Mouse (Mus musculus) heart, adult 2 months (tissue): ENCODE measurements at regions not wholly inside any gene's neighbourhood (a gene's known extent, or its start where the extent isn't known, plus 50 kb on each side); places are given as distances from the start of the nearest gene placed in this dataset.

Experiments used
- DNase-seq, 2 experiments: peaks; one replicate each; pipeline ENCODE4 v3.0.0; 2021
- H3K27ac ChIP-seq: fragments of 200-600 bp; 2 replicates; pipeline ENCODE4 v1.8.1; 2022
- H3K27me3 ChIP-seq: fragments of 200-500 bp; 2 replicates; pipeline ENCODE4 v1.6.1; 2012; ENCODE audit warnings: mild to moderate bottlenecking, low read length, inconsistent platforms, mixed read lengths; ENCODE audit not compliant: control insufficient read depth, insufficient read depth
- H3K36me3 ChIP-seq: fragments of 200-500 bp; 2 replicates; pipeline ENCODE4 v1.6.1; 2012; ENCODE audit warnings: low read length, inconsistent platforms; ENCODE audit not compliant: control insufficient read depth, insufficient read depth
- H3K4me1 ChIP-seq: fragments of 200-500 bp; 2 replicates; pipeline ENCODE4 v1.6.1; 2011; ENCODE audit warnings: low read length; ENCODE audit not compliant: control insufficient read depth, insufficient read depth
- H3K4me3 ChIP-seq: fragments of 200-600 bp; 2 replicates; pipeline ENCODE4 v1.8.1; 2022
- H3K79me2 ChIP-seq: fragments of 200-500 bp; replicated peaks from 2 replicates; pipeline ENCODE4 v1.6.1; 2012; ENCODE audit warnings: mild to moderate bottlenecking, inconsistent platforms, low read length, moderate library complexity, mixed read lengths; ENCODE audit not compliant: control insufficient read depth, insufficient read depth
- H3K9ac ChIP-seq: fragments of 200-500 bp; 2 replicates; pipeline ENCODE4 v1.6.1; 2012; ENCODE audit warnings: low read depth, mild to moderate bottlenecking, control low read depth, inconsistent platforms, low read length, mixed read lengths
- CTCF ChIP-seq: fragments of 200-600 bp; IDR thresholded peaks from 2 replicates; pipeline ENCODE4 v1.8.1; 2022; ENCODE audit warnings: antibody characterized with exemption, mild to moderate bottlenecking, moderate library complexity
- EP300 ChIP-seq: fragments of 200-500 bp; IDR thresholded peaks from 2 replicates; pipeline ENCODE4 v1.6.1; 2011; ENCODE audit warnings: low read depth, low read length, control low read depth; ENCODE audit not compliant: insufficient read depth
- POLR2A ChIP-seq: fragments of 200-500 bp; IDR thresholded peaks from 2 replicates; pipeline ENCODE4 v1.6.1; 2011; ENCODE audit warnings: mild to moderate bottlenecking, low read depth, low read length, control low read depth; ENCODE audit not compliant: insufficient read depth
- WGBS: fragments of 180-500 bp; shearing (Covaris S2); methylation state at CpG from one replicate; pipeline ENCODE4 v1.1.7; 2018; 5-methylcytosine and 5-hydroxymethylcytosine counted together
- intact Hi-C: fragments of 180-260 bp; cut with DNase I; formaldehyde crosslinking; loops from one replicate; pipeline ENCODE4 v1.15.1; 2025

GRCm38 (mm10) chr4:40064457-40064836 lies 78.4 kb upstream of the Aco1 start:
- H3K79me2 ChIP-seq = no peaks in the 10 kb centered on the region
- no peak overlapping the region for H3K9ac ChIP-seq
- H3K36me3 ChIP-seq = no peaks in the 10 kb centered on the region
- H3K27me3 ChIP-seq = no peaks in the 10 kb centered on the region
- H3K4me1 ChIP-seq = no peaks in the 10 kb centered on the region
- 84% methylated on average over 9 of the region's 9 CpGs for WGBS
- H3K27ac ChIP-seq = no peak overlapping the region
- no peak for DNase-seq
- intact Hi-C loops = no loop called here
- TF ChIP-seq CTCF (no peak), EP300 (no peak), POLR2A (no peak)
- no peak overlapping the region for H3K4me3 ChIP-seq

- H3K9ac ChIP-seq = no peak overlapping the region
- 58% methylated on average over 4 of the region's 4 CpGs for WGBS
- DNase-seq = no peak
- no peaks in the 10 kb centered on the region for H3K27me3 ChIP-seq
- no peak overlapping the region for H3K4me3 ChIP-seq
- intact Hi-C loops = no loop called here
- no peak overlapping the region for H3K27ac ChIP-seq
- TF ChIP-seq CTCF (no peak), EP300 (no peak), POLR2A (no peak)
- H3K79me2 ChIP-seq = no peaks in the 10 kb centered on the region
- no peaks in the 10 kb centered on the region for H3K4me1 ChIP-seq
- H3K36me3 ChIP-seq = no peaks in the 10 kb centered on the region
Measured at GRCm38 (mm10) chr4:40070959-40071634, 71.8 kb upstream of the Aco1 start.

GRCm38 (mm10) chr4:40081035-40081434 lies 61.8 kb upstream of the Aco1 start:
- intact Hi-C loops = no loop called here
- no peak for DNase-seq

GRCm38 (mm10) chr4:40090295-40090694 lies 52.6 kb upstream of the Aco1 start:
- 81% methylated on average over 5 of the region's 5 CpGs for WGBS
- no peak for DNase-seq
- no peaks in the 10 kb centered on the region for H3K36me3 ChIP-seq
- intact Hi-C loops = no loop called here
- no peak overlapping the region for H3K4me3 ChIP-seq
- no peak overlapping the region for H3K9ac ChIP-seq
- H3K27ac ChIP-seq = no peak overlapping the region
- H3K27me3 ChIP-seq = peaks cover 2% of the 10 kb centered on the region; the same call in 1 of the 2 replicates
- TF ChIP-seq POLR2A = no peak
- TF ChIP-seq CTCF = no peak
- no peak for TF ChIP-seq EP300
- no peaks in the 10 kb centered on the region for H3K4me1 ChIP-seq
- H3K79me2 ChIP-seq = no peaks in the 10 kb centered on the region

More at GRCm38 (mm10) chr4:40081035-40081434, 61.8 kb upstream of the Aco1 start:
- Histone ChIP-seq H3K27me3 (no peaks in the 10 kb centered on the region), H3K27ac (no peak overlapping the region), H3K79me2 (no peaks in the 10 kb centered on the region), H3K4me3 (no peak overlapping the region), H3K36me3 (no peaks in the 10 kb centered on the region), H3K4me1 (no peaks in the 10 kb centered on the region), H3K9ac (no peak overlapping the region)
- 51% methylated on average over 3 of the region's 3 CpGs for WGBS
- TF ChIP-seq EP300 (no peak), POLR2A (no peak), CTCF (no peak)
